Mouse (Mus musculus) neural tube, embryonic 15.5 days (tissue): ENCODE measurements around the gene Gm42878. TPM values are rescaled to one million over a fixed set of nuclear protein-coding genes. Genes with fewer than 3 reads are reported as not detected.

Experiments used
- ATAC-seq: fragments of 200-750 bp; cut with Nextera tagmentation; 2 replicates; pipeline ENCODE4 v1.8.0; 2017; ENCODE audit warnings: mild to moderate bottlenecking, moderate TSS enrichment, moderate library complexity; ENCODE audit not compliant: low FRiP score
- H3K27ac ChIP-seq: fragments of 300-500 bp; sonication (generic); replicated peaks from 2 replicates; pipeline ENCODE4 v1.5.1; 2015; ENCODE audit warnings: mild to moderate bottlenecking, inconsistent platforms
- H3K27me3 ChIP-seq: fragments of 300-500 bp; sonication (generic); replicated peaks from 2 replicates; pipeline ENCODE4 v1.6.1; 2015; ENCODE audit warnings: inconsistent platforms
- H3K36me3 ChIP-seq: fragments of 300-500 bp; sonication (generic); 2 replicates; pipeline ENCODE4 v1.6.1; 2015; ENCODE audit warnings: inconsistent platforms
- H3K4me1 ChIP-seq: fragments of 300-500 bp; sonication (generic); 2 replicates; pipeline ENCODE4 v1.6.1; 2015; ENCODE audit warnings: inconsistent platforms
- H3K4me2 ChIP-seq: fragments of 300-500 bp; sonication (generic); 2 replicates; pipeline ENCODE4 v1.6.1; 2015; ENCODE audit warnings: inconsistent platforms, mild to moderate bottlenecking, moderate library complexity
- H3K4me3 ChIP-seq: fragments of 300-500 bp; sonication (generic); replicated peaks from 2 replicates; pipeline ENCODE4 v1.5.1; 2015; ENCODE audit warnings: mild to moderate bottlenecking, inconsistent platforms
- H3K9ac ChIP-seq: fragments of 300-500 bp; sonication (generic); replicated peaks from 2 replicates; pipeline ENCODE4 v1.6.1; 2015; ENCODE audit warnings: mild to moderate bottlenecking, inconsistent platforms
- H3K9me3 ChIP-seq: fragments of 300-500 bp; sonication (generic); replicated peaks from 2 replicates; pipeline ENCODE4 v1.6.1; 2016; ENCODE audit warnings: inconsistent platforms
- WGBS: fragments of 180-500 bp; shearing (Covaris S2); methylation state at CpG from one replicate; pipeline ENCODE4 v1.1.7; 2015; ENCODE audit warnings: mixed read lengths; 5-methylcytosine and 5-hydroxymethylcytosine counted together
- polyA plus RNA-seq: library from polyadenylated mRNA; unstranded; fragments of >200 nt; fragmentation: Nextera tagmentation; extraction: Ambion mirVana; gene quantifications from 2 replicates; pipeline ENCODE4 v1.2.1, GENCODE M21; 2015

The Gm42878 gene
- polyA plus RNA-seq, 1 experiment from 2014 or later: not detected

DNA sequence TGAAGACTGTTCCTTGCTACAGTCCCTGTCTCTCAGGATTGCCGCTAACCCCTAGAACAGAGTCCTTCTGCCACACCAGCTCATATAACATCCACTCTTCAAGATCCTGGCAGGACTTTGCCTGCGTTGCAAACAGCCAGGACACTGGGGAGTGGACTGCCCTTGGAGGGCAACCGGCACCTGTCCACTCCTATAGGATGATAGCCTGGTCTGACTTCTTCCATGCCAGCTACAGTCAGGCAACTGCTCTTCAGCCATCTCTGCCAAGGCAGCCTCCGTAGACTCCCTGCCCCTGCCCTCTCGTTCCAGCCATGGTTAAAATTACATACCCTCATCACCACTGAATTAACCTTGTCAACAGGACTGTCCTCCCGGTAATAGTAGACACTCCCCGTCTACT is 3.9 kb upstream of the Gm42878 start:
- no peak for ATAC-seq
- peaks cover 17% of the 10 kb centered on the region for H3K4me1 ChIP-seq
- 87% methylated on average over 7 of the region's 7 CpGs for WGBS
- no peak overlapping the region for H3K27ac ChIP-seq
- no peaks in the 10 kb centered on the region for H3K27me3 ChIP-seq
- H3K36me3 ChIP-seq: no peaks in the 10 kb centered on the region
- no peak overlapping the region for H3K4me3 ChIP-seq
- no peak overlapping the region for H3K4me2 ChIP-seq
- no peaks in the 10 kb centered on the region for H3K9me3 ChIP-seq
- no peak overlapping the region for H3K9ac ChIP-seq

DNA sequence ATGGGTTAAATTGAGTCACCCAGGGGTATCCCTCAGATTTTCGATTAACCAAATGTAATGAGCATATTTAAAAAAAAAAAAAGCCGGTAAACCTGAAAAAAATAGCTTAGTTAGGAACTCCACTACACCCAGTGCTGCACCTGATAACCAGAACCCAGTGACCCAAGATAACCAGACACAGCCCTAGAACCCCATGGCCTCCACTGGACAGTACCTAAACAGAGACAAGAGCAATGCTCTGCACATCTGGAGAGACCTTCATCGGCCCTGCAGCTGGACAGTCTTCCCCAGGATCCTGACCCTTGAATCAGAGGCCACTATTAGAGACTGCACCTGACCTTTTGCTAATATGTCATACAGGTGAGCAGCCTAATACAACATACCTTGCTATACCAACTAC is 1.8 kb upstream of the Gm42878 start:
- no peak overlapping the region for H3K4me2 ChIP-seq
- no peak overlapping the region for H3K27ac ChIP-seq
- no peak overlapping the region for H3K4me3 ChIP-seq
- 97% methylated on average over 3 of the region's 3 CpGs for WGBS
- peaks cover 37% of the 10 kb centered on the region for H3K4me1 ChIP-seq
- ATAC-seq: no peak
- H3K36me3 ChIP-seq: no peaks in the 10 kb centered on the region
- H3K9me3 ChIP-seq: no peaks in the 10 kb centered on the region
- no peak overlapping the region for H3K9ac ChIP-seq
- no peaks in the 10 kb centered on the region for H3K27me3 ChIP-seq

DNA sequence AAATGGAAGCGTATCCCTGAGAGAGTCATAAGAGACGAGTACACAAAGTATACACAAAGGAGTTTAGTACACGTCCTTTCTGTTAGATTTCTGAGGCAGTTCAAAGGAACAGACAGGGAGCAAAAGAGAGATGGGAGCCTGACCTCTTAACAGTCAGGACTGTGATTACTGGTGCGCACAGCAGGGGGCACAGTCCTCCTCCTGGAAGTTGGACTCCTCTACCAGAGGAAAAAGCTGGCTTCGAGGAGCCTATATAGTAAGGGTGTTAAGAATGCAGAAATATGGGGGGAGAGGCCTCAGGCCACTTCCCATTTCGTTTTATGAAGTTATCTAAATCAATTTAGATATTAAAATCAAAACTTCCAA is 1.2 kb upstream of the Gm42878 start:
- ATAC-seq: peak; percentile 33; the same call in 1 of the 2 replicates
- 33% methylated on average over 6 of the region's 6 CpGs for WGBS

DNA sequence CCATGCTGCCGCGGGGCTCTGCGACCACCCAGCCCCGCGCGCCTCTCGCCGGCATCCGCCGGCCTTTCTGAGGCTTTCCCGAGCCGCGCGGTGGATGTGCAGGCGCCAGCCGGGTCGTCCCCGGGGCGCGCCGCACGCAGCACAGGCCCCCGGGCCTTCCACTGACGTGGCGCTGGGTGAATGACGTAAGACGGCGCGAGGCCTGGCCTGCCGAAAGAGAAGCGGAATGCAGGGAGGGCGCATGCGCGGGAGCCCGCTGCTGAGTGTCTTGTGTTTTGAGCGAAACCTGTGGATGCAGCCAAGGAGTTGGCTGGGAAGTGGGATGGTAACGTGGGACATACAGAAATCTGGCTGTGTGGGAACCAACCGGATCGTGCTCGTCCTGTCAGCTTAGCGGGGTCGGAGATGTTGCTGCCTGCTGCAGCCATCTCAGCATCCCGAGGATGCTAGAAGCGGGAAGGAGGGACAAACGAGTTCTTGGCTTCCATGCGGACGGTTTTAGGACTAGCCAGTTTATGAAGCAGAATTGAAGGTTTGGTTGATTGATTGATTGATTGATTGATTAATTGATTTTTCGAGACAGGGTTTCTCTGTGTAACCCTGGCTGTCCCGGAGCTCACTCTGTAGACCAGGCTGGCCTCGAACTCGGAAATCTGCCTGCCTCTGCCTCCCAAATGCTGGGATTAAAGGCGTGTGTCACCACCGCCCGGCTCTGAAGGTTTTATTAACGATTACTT is 679 bp upstream of the Gm42878 start, which contains the start of gene Mapkapk5:
TSS of gene Mapkapk5 (minus strand) at position 113 of the 737 bp plus-strand sequence.
- peak within 1 kb of the TSS; percentile 100 for H3K4me3 ChIP-seq
- H3K4me2 ChIP-seq: peak within 1 kb of the TSS; percentile 94
- H3K27me3 ChIP-seq: no peaks in the 10 kb centered on the region
- peak within 1 kb of the TSS; percentile 96 for H3K27ac ChIP-seq
- peak; percentile 94 for ATAC-seq
- WGBS: under 1% methylated on average over 55 of the region's 55 CpGs
- H3K4me1 ChIP-seq: peaks cover 46% of the 10 kb centered on the region
- H3K9ac ChIP-seq: peak within 1 kb of the TSS; percentile 95
- H3K9me3 ChIP-seq: no peaks in the 10 kb centered on the region
- no peaks in the 10 kb centered on the region for H3K36me3 ChIP-seq

More for the DNA sequence above, 1.2 kb upstream of the Gm42878 start:
- Histone ChIP-seq H3K27me3 (no peaks in the 10 kb centered on the region), H3K27ac (peak overlapping the region; percentile 96), H3K4me2 (peak overlapping the region; percentile 94), H3K4me1 (peaks cover 41% of the 10 kb centered on the region), H3K4me3 (peak overlapping the region; percentile 100), H3K9me3 (no peaks in the 10 kb centered on the region), H3K9ac (peak overlapping the region; percentile 95), H3K36me3 (no peaks in the 10 kb centered on the region)

DNA sequence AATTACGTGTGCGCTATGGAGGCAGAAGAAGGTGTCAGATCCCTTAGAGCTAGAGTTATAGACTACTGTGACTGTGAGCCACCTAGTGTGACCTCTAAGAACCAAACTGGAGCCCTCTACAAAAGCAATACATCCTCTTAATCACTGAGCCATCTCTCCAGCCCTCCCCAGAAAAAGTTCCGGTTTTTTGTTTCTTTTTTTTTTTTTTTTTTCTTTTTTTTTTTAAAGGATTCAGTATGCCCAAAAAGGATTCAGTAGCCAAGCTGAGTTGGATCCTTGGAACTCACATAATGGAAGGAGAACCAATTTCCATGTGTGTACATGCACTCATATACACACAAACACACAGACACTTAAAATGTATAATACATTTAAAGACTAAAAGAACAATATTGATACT is 1.9 kb downstream of the Gm42878 start:
- 83% methylated on average over 3 of the region's 3 CpGs for WGBS
- H3K9ac ChIP-seq: no peak overlapping the region
- ATAC-seq: no peak
- no peaks in the 10 kb centered on the region for H3K27me3 ChIP-seq
- 0 out of 2 replicates have a peak overlapping the region, but pooled peaks have one; percentile 19 for H3K4me2 ChIP-seq
- peaks cover 46% of the 10 kb centered on the region for H3K4me1 ChIP-seq
- peaks cover 3% of the 10 kb centered on the region; the same call in 1 of the 2 replicates for H3K36me3 ChIP-seq
- no peak overlapping the region for H3K27ac ChIP-seq
- H3K9me3 ChIP-seq: no peaks in the 10 kb centered on the region
- no peak overlapping the region for H3K4me3 ChIP-seq

DNA sequence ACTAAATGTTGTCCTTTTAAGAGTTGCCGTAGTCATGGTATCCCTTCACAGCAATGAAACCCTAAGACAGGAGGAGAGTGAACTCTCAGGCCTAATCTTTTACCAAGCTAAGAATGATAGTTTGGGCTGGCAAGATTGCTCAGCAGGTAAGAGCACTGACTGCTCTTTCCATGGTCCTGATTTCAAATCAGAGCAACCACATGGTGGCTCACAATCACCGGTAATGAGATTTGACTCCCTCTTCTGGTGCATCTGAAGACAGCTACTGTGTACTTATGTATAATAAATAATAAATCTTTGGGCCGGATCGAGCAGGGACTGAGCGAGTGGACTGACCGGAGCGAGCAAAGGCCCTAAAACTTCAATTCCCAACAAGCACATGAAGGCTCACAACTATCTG is 4.0 kb downstream of the Gm42878 start:
- no peak for ATAC-seq
- no peaks in the 10 kb centered on the region for H3K9me3 ChIP-seq
- H3K4me2 ChIP-seq: no peak overlapping the region
- WGBS: 83% methylated on average over 7 of the region's 7 CpGs
- peaks cover 10% of the 10 kb centered on the region for H3K36me3 ChIP-seq
- no peak overlapping the region for H3K9ac ChIP-seq
- H3K27ac ChIP-seq: no peak overlapping the region
- no peak overlapping the region for H3K4me3 ChIP-seq
- H3K27me3 ChIP-seq: no peaks in the 10 kb centered on the region
- peaks cover 36% of the 10 kb centered on the region for H3K4me1 ChIP-seq

DNA sequence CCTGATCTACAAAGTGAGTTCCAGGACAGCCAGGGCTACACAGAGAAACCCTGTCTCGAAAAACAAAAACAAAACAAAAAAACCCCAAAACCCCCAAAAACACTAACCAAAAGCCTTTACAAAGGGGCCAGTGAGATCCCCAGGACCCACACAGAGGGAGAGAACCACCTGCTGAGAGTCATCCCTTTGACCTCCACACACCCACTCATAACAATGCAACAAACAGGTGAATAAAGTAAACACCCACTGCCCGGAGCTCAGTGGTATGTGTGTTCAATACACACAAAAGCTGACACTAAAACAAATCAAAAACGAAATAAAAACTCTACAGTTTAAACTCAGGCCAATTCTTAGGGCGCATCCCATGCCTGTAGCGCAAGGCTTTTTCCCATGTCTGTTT is 5.2 kb downstream of the Gm42878 start:
- WGBS: 95% methylated on average over 5 of the region's 5 CpGs
- peaks cover 22% of the 10 kb centered on the region for H3K36me3 ChIP-seq

DNA sequence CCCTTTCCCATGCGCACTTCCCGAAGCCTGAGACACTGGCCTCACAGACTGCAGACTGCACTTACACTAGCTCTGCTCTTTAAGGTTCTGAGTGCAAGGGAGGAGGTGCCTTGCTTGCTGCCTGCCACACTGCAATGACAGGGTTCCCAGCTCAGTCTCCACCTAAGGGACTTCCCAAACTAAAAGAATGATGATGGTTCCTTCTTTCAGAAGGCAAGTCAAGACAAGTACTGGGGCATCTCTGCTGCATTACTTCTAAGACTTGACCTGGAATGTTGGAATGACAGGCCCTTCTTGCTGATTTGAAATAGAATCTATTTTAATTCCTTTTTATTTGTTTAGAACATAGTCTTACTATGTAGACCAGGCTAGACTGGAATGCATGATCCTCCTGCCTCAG is 7.7 kb downstream of the Gm42878 start:
- no peak overlapping the region for H3K4me3 ChIP-seq
- H3K4me2 ChIP-seq: no peak overlapping the region
- 72% methylated on average over 2 of the region's 2 CpGs for WGBS
- H3K27ac ChIP-seq: no peak overlapping the region
- no peaks in the 10 kb centered on the region for H3K27me3 ChIP-seq
- no peak overlapping the region for H3K9ac ChIP-seq
- peaks cover 44% of the 10 kb centered on the region for H3K36me3 ChIP-seq
- peaks cover 13% of the 10 kb centered on the region for H3K4me1 ChIP-seq
- no peaks in the 10 kb centered on the region for H3K9me3 ChIP-seq
- ATAC-seq: no peak

More for the DNA sequence above, 5.2 kb downstream of the Gm42878 start:
- no peaks in the 10 kb centered on the region for H3K27me3 ChIP-seq
- H3K4me2 ChIP-seq: no peak overlapping the region
- no peak for ATAC-seq
- no peak overlapping the region for H3K9ac ChIP-seq
- H3K9me3 ChIP-seq: no peaks in the 10 kb centered on the region
- H3K4me3 ChIP-seq: no peak overlapping the region
- H3K27ac ChIP-seq: no peak overlapping the region
- H3K4me1 ChIP-seq: peaks cover 35% of the 10 kb centered on the region

DNA sequence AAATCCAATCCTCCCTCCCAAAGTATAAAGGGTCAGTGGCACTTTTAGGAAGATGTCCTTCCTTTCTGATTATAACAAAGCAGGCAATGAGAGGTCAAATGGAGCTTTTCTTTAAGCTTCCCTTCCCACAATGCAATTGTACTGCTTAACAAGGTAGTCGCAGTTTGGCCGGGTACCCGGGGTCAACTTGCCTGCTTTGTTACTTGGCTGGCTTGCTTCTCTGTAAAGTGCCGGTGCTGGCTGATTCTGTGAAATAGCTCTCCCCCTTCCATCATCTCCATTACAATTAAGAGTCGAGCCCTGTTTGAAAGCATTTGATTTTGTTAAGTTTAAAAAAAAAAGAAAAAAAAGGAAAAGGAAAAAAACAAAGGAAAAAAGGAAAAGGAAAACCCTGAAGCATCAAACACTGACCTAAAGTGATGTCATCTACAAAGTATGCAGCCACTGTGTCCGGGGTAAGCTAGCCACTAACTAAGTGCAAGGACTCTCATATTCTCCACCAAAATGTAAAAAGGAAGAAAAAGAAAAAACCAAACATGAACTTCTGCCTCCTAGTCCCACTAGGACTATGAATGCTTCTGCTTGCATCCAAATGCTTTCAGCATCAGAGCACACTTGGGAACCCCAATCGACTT is 8.2 kb downstream of the Gm42878 start:
- WGBS: 58% methylated on average over 7 of the region's 7 CpGs
- Histone ChIP-seq H3K4me2 (no peak overlapping the region), H3K27ac (no peak overlapping the region), H3K9me3 (no peaks in the 10 kb centered on the region), H3K36me3 (peaks cover 49% of the 10 kb centered on the region), H3K4me1 (peaks cover 8% of the 10 kb centered on the region), H3K27me3 (no peaks in the 10 kb centered on the region), H3K9ac (no peak overlapping the region), H3K4me3 (no peak overlapping the region)
- ATAC-seq: no peak

DNA sequence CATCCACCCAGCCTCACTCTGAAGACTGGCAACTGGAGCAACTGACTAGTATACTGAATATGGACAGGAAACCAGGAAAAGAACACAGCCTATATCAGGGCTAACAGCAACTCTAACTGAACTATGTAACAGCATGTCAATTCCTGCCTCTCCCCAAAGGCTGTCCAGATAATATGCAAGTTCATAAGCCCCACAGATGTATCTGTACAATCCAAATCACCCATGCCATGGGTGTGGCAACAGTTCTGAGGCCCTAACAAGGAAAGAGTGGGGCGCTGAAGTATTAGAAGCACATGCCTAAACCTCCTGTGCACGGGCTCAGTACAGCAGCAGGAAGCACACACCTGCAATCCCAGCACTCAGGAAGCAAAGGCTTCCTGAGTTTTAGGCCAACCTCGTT is 10.2 kb downstream of the Gm42878 start:
- Histone ChIP-seq H3K27me3 (no peaks in the 10 kb centered on the region), H3K9ac (no peak overlapping the region), H3K36me3 (peaks cover 66% of the 10 kb centered on the region), H3K4me3 (no peak overlapping the region), H3K4me2 (no peak overlapping the region), H3K4me1 (no peaks in the 10 kb centered on the region), H3K27ac (no peak overlapping the region), H3K9me3 (no peaks in the 10 kb centered on the region)
- 95% methylated on average over 3 of the region's 3 CpGs for WGBS
- ATAC-seq: no peak

DNA sequence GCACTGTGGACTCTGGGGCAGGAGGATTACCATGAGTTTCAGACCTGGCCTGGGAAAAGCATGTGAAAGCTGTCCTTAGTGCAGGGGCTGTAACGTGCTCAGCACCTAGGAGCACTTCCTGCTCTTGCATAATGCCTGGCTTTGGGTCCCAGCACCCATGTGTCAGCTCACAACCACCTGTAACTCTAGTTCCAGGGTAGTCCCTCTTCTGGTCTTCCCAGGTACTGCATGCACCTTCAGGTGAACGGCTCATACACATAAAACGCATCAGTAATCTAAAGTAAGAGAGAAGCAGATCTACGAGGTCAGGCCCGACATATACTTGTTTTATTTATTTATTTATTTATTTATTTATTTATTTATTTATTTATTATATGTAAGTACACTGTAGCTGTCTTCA is 10.8 kb downstream of the Gm42878 start:
- Histone ChIP-seq H3K4me1 (no peaks in the 10 kb centered on the region), H3K27ac (no peak overlapping the region), H3K4me2 (no peak overlapping the region), H3K4me3 (no peak overlapping the region), H3K36me3 (peaks cover 72% of the 10 kb centered on the region), H3K9me3 (no peaks in the 10 kb centered on the region), H3K9ac (no peak overlapping the region), H3K27me3 (no peaks in the 10 kb centered on the region)
- ATAC-seq: no peak
- WGBS: 91% methylated on average over 5 of the region's 5 CpGs

DNA sequence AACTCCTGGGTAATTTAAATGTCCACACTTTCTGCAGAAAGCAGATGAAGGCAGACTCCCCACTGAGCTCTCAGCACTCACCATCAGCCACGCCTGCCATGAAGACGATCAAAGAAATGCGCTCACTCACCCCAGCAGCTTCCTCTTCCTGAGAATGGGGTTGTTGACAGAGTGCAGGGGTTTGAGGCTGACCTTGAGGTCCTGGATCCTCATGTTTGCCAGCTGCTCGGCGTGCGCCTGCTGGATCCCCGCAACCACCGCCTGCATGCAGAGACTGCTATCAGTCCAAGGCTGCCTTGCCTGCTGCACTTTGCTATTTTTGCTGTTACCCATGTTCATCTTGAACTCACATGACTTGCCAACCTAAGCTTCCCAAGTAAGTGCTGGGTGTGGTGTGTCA is 18.3 kb downstream of the Gm42878 start:
- Histone ChIP-seq H3K9ac (no peak overlapping the region), H3K4me1 (no peaks in the 10 kb centered on the region), H3K27ac (no peak overlapping the region), H3K36me3 (peaks cover 78% of the 10 kb centered on the region), H3K27me3 (no peaks in the 10 kb centered on the region), H3K4me2 (no peak overlapping the region), H3K9me3 (no peaks in the 10 kb centered on the region), H3K4me3 (no peak overlapping the region)
- ATAC-seq: no peak
- WGBS: 86% methylated on average over 8 of the region's 8 CpGs
